Mouse (Mus musculus) T-cell, adult 2 months (primary cell): ENCODE measurements at regions not wholly inside any gene's neighbourhood (a gene's known extent, or its start where the extent isn't known, plus 50 kb on each side); places are given as distances from the start of the nearest gene placed in this dataset.

Source experiments
- DNase-seq: peaks from one replicate; pipeline ENCODE4 v3.0.0; 2022; ENCODE audit warnings: low spot score

- DNase-seq: no peak
Measured at GRCm38 (mm10) chr11:111155023-111155422, 89.1 kb downstream of the Kcnj2 start.

- DNase-seq: no peak
Measured at GRCm38 (mm10) chr11:111155747-111156146, 89.8 kb downstream of the Kcnj2 start.

GRCm38 (mm10) chr11:111159299-111159698 is 93.3 kb downstream of the Kcnj2 start:
- no peak for DNase-seq

GRCm38 (mm10) chr11:111164907-111165306 is 98.9 kb downstream of the Kcnj2 start:
- DNase-seq: no peak

- no peak for DNase-seq
Measured at GRCm38 (mm10) chr11:111170174-111170800, 104.3 kb downstream of the Kcnj2 start.

- no peak for DNase-seq
Measured at GRCm38 (mm10) chr11:111173525-111173924, 107.6 kb downstream of the Kcnj2 start.

GRCm38 (mm10) chr11:111175566-111175965 is 109.6 kb downstream of the Kcnj2 start:
- no peak for DNase-seq

- no peak for DNase-seq
Measured at GRCm38 (mm10) chr11:111177516-111177915, 111.6 kb downstream of the Kcnj2 start.

- no peak for DNase-seq
Measured at GRCm38 (mm10) chr11:111197422-111197821, 131.5 kb downstream of the Kcnj2 start.

- no peak for DNase-seq
Measured at GRCm38 (mm10) chr11:111200512-111200911, 134.5 kb downstream of the Kcnj2 start.

- no peak for DNase-seq
Measured at GRCm38 (mm10) chr11:111202780-111203179, 136.8 kb downstream of the Kcnj2 start.

GRCm38 (mm10) chr11:111210565-111210964 is 144.6 kb downstream of the Kcnj2 start:
- no peak for DNase-seq

- no peak for DNase-seq
Measured at GRCm38 (mm10) chr11:111212038-111212701, 146.2 kb downstream of the Kcnj2 start.

- DNase-seq: no peak
Measured at GRCm38 (mm10) chr11:111212702-111213328, 146.9 kb downstream of the Kcnj2 start.

GRCm38 (mm10) chr11:111215006-111215405 is 149.0 kb downstream of the Kcnj2 start:
- no peak for DNase-seq

GRCm38 (mm10) chr11:111223834-111224233 is 157.9 kb downstream of the Kcnj2 start:
- DNase-seq: no peak

- no peak for DNase-seq
Measured at GRCm38 (mm10) chr11:111227305-111227704, 161.3 kb downstream of the Kcnj2 start.

- DNase-seq: no peak
Measured at GRCm38 (mm10) chr11:111236741-111237140, 170.8 kb downstream of the Kcnj2 start.

GRCm38 (mm10) chr11:111239784-111240183 is 173.8 kb downstream of the Kcnj2 start:
- no peak for DNase-seq

GRCm38 (mm10) chr11:111252226-111252625 is 186.3 kb downstream of the Kcnj2 start:
- DNase-seq: no peak

- no peak for DNase-seq
Measured at GRCm38 (mm10) chr11:111256596-111256995, 190.6 kb downstream of the Kcnj2 start.

- DNase-seq: no peak
Measured at GRCm38 (mm10) chr11:111260691-111261383, 194.9 kb downstream of the Kcnj2 start.

- no peak for DNase-seq
Measured at GRCm38 (mm10) chr11:111273651-111274050, 207.7 kb downstream of the Kcnj2 start.
